Mouse (Mus musculus) thymus, postnatal 10 days (tissue): ENCODE data around the gene Pla2g7.
A peak's percentile ranks its signal among the peaks of the same experiment; 100 is the strongest.

Experiments
- DNase-seq, 2 experiments: peaks; one replicate each; pipeline ENCODE4 v3.0.0; 2021; ENCODE audit warnings: low spot score in 2 of 2

Pla2g7 gene

GRCm38 (mm10) chr17:43580456-43580855 is 12.6 kb downstream of the Pla2g7 start:
- no peak for DNase-seq

GRCm38 (mm10) chr17:43581012-43581467 is 13.1 kb downstream of the Pla2g7 start:
- DNase-seq: no peak

- DNase-seq: no peak
These were observed 16.9 kb downstream of the Pla2g7 start for GRCm38 (mm10) chr17:43584771-43585170.

- DNase-seq: no peak
These were observed 19.4 kb downstream of the Pla2g7 start for GRCm38 (mm10) chr17:43587278-43587677.

- no peak for DNase-seq
These were observed 21.9 kb downstream of the Pla2g7 start for GRCm38 (mm10) chr17:43589750-43590149.

GRCm38 (mm10) chr17:43590531-43590930 is 22.6 kb downstream of the Pla2g7 start:
- no peak for DNase-seq

- DNase-seq: no peak
These were observed 24.7 kb downstream of the Pla2g7 start for GRCm38 (mm10) chr17:43592296-43593291.

GRCm38 (mm10) chr17:43597742-43598141 is 29.8 kb downstream of the Pla2g7 start:
- DNase-seq: no peak

GRCm38 (mm10) chr17:43598706-43599105 is 30.8 kb downstream of the Pla2g7 start:
- DNase-seq: no peak

GRCm38 (mm10) chr17:43606704-43607103 is 38.8 kb downstream of the Pla2g7 start:
- DNase-seq: peak in 1 of 2 experiments; percentile 67

- DNase-seq: peak in 1 of 2 experiments; percentile 19
These were observed 43.7 kb downstream of the Pla2g7 start for GRCm38 (mm10) chr17:43611586-43611985.

- DNase-seq: no peak
These were observed 44.3 kb downstream of the Pla2g7 start for GRCm38 (mm10) chr17:43612221-43612620.

GRCm38 (mm10) chr17:43619156-43619555 is 51.3 kb downstream of the Pla2g7 start:
- DNase-seq: no peak

GRCm38 (mm10) chr17:43622076-43622475 is 54.2 kb downstream of the Pla2g7 start:
- DNase-seq: no peak

GRCm38 (mm10) chr17:43628246-43628645 is 60.3 kb downstream of the Pla2g7 start:
- DNase-seq: no peak

GRCm38 (mm10) chr17:43629026-43629495 is 61.2 kb downstream of the Pla2g7 start:
- no peak for DNase-seq

GRCm38 (mm10) chr17:43629496-43630426 is 61.9 kb downstream of the Pla2g7 start, which contains the start of gene Tdrd6:
Gene Tdrd6 (minus strand): TSS chr17:43630299.
- no peak for DNase-seq

- no peak for DNase-seq
These were observed 62.5 kb downstream of the Pla2g7 start for GRCm38 (mm10) chr17:43630427-43630760.

GRCm38 (mm10) chr17:43637146-43637545 is 69.2 kb downstream of the Pla2g7 start:
- DNase-seq: no peak

- DNase-seq: no peak
These were observed 72.9 kb downstream of the Pla2g7 start for GRCm38 (mm10) chr17:43640825-43641224.

GRCm38 (mm10) chr17:43643191-43643590 is 75.3 kb downstream of the Pla2g7 start:
- DNase-seq: no peak

- DNase-seq: no peak
These were observed 76.5 kb downstream of the Pla2g7 start for GRCm38 (mm10) chr17:43644375-43644774.
